25 mouse cellular contexts compared by ENCODE assay signal in genomic region chr9:54961059-54961458, GRCm38 (mm10). TPM values are rescaled to one million over a fixed set of nuclear protein-coding genes. Genes with fewer than 3 reads are reported as not detected.
"Had no signal": no experiment of that assay in that cellular context is flagged by ENCODE, and none has a peak within 500 bp of the region (broad histone marks: within the 10 kb centered on the region; RNA-seq: fewer than 3 reads in every experiment).

No protein-coding gene starts in this region.

- H3K9me3 ChIP-seq: liver, embryonic 13.5 days; stomach, embryonic 15.5 days had no signal

- H3K27me3 ChIP-seq: liver, embryonic 13.5 days; midbrain, embryonic 13.5 days; neural tube, embryonic 13.5 days; stomach, embryonic 15.5 days had no signal

- H3K27ac ChIP-seq: kidney, postnatal 0 days; layer of hippocampus, adult 2 months; liver, embryonic 13.5 days; macrophage; midbrain, embryonic 13.5 days; neural tube, embryonic 13.5 days; stomach, embryonic 15.5 days had no signal

- H3K4me3 ChIP-seq: layer of hippocampus, adult 2 months; liver, embryonic 13.5 days; midbrain, embryonic 13.5 days; myocyte; neural tube, embryonic 13.5 days; stomach, embryonic 15.5 days had no signal

- H3K4me1 ChIP-seq: midbrain, embryonic 13.5 days; neural tube, embryonic 13.5 days; stomach, embryonic 15.5 days had no signal

- H3K9ac ChIP-seq: liver, embryonic 13.5 days; midbrain, embryonic 13.5 days; neural tube, embryonic 13.5 days; stomach, embryonic 15.5 days had no signal

- DNase-seq: kidney, postnatal 25 days; layer of hippocampus, adult 9-11 months; liver, embryonic 13.5 days; lung, adult 2 months; lung, postnatal 14 days; retina, postnatal 1 day; right cerebral cortex, postnatal 25 days; spleen, adult 18-20 months; thymus, postnatal 25 days had no signal

- H3K4me2 ChIP-seq: liver, embryonic 13.5 days; midbrain, embryonic 13.5 days; neural tube, embryonic 13.5 days; stomach, embryonic 15.5 days had no signal

RNA-seq across cellular contexts. Expression of gene AY074887, which starts 10.3 kb away (rescaled TPM):
- total RNA-seq: layer of hippocampus, adult 2 months; layer of hippocampus, postnatal 25 days; left cerebral cortex, adult 18-20 months; left cerebral cortex, postnatal 25 days; liver, adult 2 months; megakaryocyte, adult 5-6 weeks; monocyte, adult 5-6 weeks; neutrophil, adult 5-6 weeks had no signal
- polyA plus RNA-seq: large intestine, adult 2 months; liver, adult 2 months; lung, adult 2 months; macrophage had no signal

RNA-seq across cellular contexts. Expression of gene Chrna5, which starts 19.6 kb away (rescaled TPM):
- total RNA-seq: liver, adult 2 months; megakaryocyte, adult 5-6 weeks; monocyte, adult 5-6 weeks; neutrophil, adult 5-6 weeks had no signal
- polyA plus RNA-seq: liver, adult 2 months; liver, embryonic 16.5 days; lung, adult 2 months; macrophage; myocyte had no signal

RNA-seq across cellular contexts. Expression of gene Hykk, which starts 44.0 kb away (rescaled TPM):
- total RNA-seq: monocyte, adult 5-6 weeks had no signal
